Mouse (Mus musculus) E14TG2a.4 (cell line): ENCODE measurements around the gene Spata45.

Source experiments
- H3K27me3 ChIP-seq: 2 replicates; pipeline ENCODE4 v1.6.1; 2014; ENCODE audit warnings: low read length, control low read depth; ENCODE audit not compliant: insufficient read depth
- H3K36me3 ChIP-seq: 2 replicates; pipeline ENCODE4 v1.6.1; 2014; ENCODE audit warnings: low read length, control low read depth; ENCODE audit not compliant: insufficient read depth
- H3K4me1 ChIP-seq: replicated peaks from 2 replicates; pipeline ENCODE4 v1.6.1; 2014; ENCODE audit warnings: low read depth, low read length, control low read depth
- H3K4me3 ChIP-seq: replicated peaks from 2 replicates; pipeline ENCODE4 v1.5.1; 2014; ENCODE audit warnings: mild to moderate bottlenecking, low read length
- H3K9me3 ChIP-seq: 2 replicates; pipeline ENCODE4 v1.6.1; 2014; ENCODE audit warnings: low read length, control low read depth
- CTCF ChIP-seq: conservative IDR thresholded peaks from 2 replicates; pipeline ENCODE4 v1.5.1; 2014; ENCODE audit warnings: low read length
- NANOG ChIP-seq: IDR thresholded peaks from 2 replicates; pipeline ENCODE4 v1.6.1; 2014; ENCODE audit warnings: borderline replicate concordance, low read length, mixed read lengths
- POU5F1 ChIP-seq: IDR thresholded peaks from 2 replicates; pipeline ENCODE4 v1.6.1; 2014; ENCODE audit warnings: low read length, borderline replicate concordance

Gene Spata45

GRCm38 (mm10) chr1:191035649-191036048 is 790 bp upstream of the Spata45 start:
- TF ChIP-seq CTCF (no peak), NANOG (no peak), POU5F1 (no peak)
- H3K4me3 ChIP-seq: no peak overlapping the region

DNA sequence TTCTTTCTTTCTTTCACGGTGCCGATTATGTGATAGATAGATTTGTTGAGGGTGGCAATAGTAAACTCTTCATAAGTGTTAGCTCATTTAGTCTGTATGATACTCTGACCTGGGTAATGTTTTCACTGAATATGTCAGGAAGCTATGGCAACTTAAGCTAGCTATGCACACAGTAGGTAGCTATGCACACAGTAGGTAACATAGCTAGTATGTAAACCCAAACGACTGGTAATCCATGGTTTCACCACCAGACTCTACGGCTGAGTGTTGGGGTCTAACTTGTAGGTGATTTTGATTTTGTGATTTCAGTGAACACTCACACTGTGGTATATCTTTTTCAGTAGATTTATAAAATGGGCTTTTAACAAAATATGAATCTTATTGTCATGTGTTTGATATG is 1.6 kb downstream of the Spata45 start:
- Histone ChIP-seq H3K36me3 (no peaks in the 10 kb centered on the region), H3K4me1 (peaks cover 30% of the 10 kb centered on the region), H3K9me3 (no peaks in the 10 kb centered on the region), H3K4me3 (no peak overlapping the region), H3K27me3 (no peaks in the 10 kb centered on the region)
- no peak for TF ChIP-seq CTCF
- TF ChIP-seq NANOG: no peak

More at GRCm38 (mm10) chr1:191035649-191036048, 790 bp upstream of the Spata45 start:
- peaks cover 30% of the 10 kb centered on the region for H3K4me1 ChIP-seq
- no peaks in the 10 kb centered on the region for H3K9me3 ChIP-seq
- no peaks in the 10 kb centered on the region for H3K36me3 ChIP-seq
- H3K27me3 ChIP-seq: no peaks in the 10 kb centered on the region

GRCm38 (mm10) chr1:191041352-191041751 is 4.9 kb downstream of the Spata45 start:
- TF ChIP-seq NANOG: no peak
- no peak for TF ChIP-seq POU5F1
- TF ChIP-seq CTCF: no peak

GRCm38 (mm10) chr1:191042106-191042505 is 5.7 kb downstream of the Spata45 start:
- H3K36me3 ChIP-seq: no peaks in the 10 kb centered on the region
- H3K4me3 ChIP-seq: no peak overlapping the region
- H3K27me3 ChIP-seq: no peaks in the 10 kb centered on the region
- H3K4me1 ChIP-seq: peaks cover 8% of the 10 kb centered on the region; the same call in 1 of the 2 replicates
- no peaks in the 10 kb centered on the region for H3K9me3 ChIP-seq
- TF ChIP-seq POU5F1 (no peak), CTCF (no peak), NANOG (no peak)

More at GRCm38 (mm10) chr1:191041352-191041751, 4.9 kb downstream of the Spata45 start:
- no peaks in the 10 kb centered on the region for H3K27me3 ChIP-seq
- H3K4me1 ChIP-seq: peaks cover 16% of the 10 kb centered on the region
- H3K9me3 ChIP-seq: no peaks in the 10 kb centered on the region
- H3K4me3 ChIP-seq: no peak overlapping the region
- H3K36me3 ChIP-seq: no peaks in the 10 kb centered on the region

GRCm38 (mm10) chr1:191042688-191043087 is 6.2 kb downstream of the Spata45 start:
- no peaks in the 10 kb centered on the region for H3K9me3 ChIP-seq
- peaks cover 6% of the 10 kb centered on the region; the same call in 1 of the 2 replicates for H3K4me1 ChIP-seq
- no peaks in the 10 kb centered on the region for H3K36me3 ChIP-seq
- no peak for TF ChIP-seq CTCF
- TF ChIP-seq NANOG: no peak
- H3K4me3 ChIP-seq: no peak overlapping the region
- no peaks in the 10 kb centered on the region for H3K27me3 ChIP-seq

GRCm38 (mm10) chr1:191045264-191045663 is 8.8 kb downstream of the Spata45 start:
- Histone ChIP-seq H3K27me3 (no peaks in the 10 kb centered on the region), H3K4me3 (no peak overlapping the region), H3K4me1 (no peaks in the 10 kb centered on the region)

GRCm38 (mm10) chr1:191046231-191046824 is 9.9 kb downstream of the Spata45 start:
- Histone ChIP-seq H3K4me3 (no peak overlapping the region), H3K27me3 (no peaks in the 10 kb centered on the region), H3K4me1 (no peaks in the 10 kb centered on the region), H3K9me3 (no peaks in the 10 kb centered on the region), H3K36me3 (no peaks in the 10 kb centered on the region)
- no peak for TF ChIP-seq CTCF
- TF ChIP-seq NANOG: no peak
- TF ChIP-seq POU5F1: no peak

More at GRCm38 (mm10) chr1:191045264-191045663, 8.8 kb downstream of the Spata45 start:
- Histone ChIP-seq H3K9me3 (no peaks in the 10 kb centered on the region), H3K36me3 (no peaks in the 10 kb centered on the region)
- TF ChIP-seq NANOG (no peak), CTCF (no peak), POU5F1 (no peak)

DNA sequence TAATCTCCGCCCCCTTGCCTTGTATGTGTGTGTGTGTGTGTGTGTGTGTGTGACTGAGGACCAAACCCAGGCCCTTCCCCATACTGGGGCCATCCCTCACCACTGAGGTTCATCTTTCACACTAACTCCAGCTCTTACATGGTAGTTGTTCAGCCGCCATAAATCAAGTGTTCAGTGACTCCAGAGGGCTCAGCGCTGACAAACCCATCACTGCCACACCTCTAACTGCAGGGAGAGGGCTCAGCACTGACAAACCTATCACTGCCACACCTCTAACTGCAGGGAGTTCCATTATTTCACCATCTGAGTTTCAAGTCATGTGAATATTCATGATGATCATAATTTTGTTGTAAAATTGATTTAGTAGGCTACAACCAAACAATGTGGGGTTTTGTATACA is 17.1 kb downstream of the Spata45 start:
- Histone ChIP-seq H3K27me3 (no peaks in the 10 kb centered on the region), H3K4me1 (peaks cover 10% of the 10 kb centered on the region), H3K4me3 (no peak overlapping the region), H3K9me3 (no peaks in the 10 kb centered on the region), H3K36me3 (0 out of 2 replicates have a peak, but pooled peaks cover 2% of the 10 kb centered on the region)
- TF ChIP-seq CTCF (no peak), POU5F1 (no peak)
